Mouse (Mus musculus): ENCODE results near the gene Mcub.
A peak's percentile ranks its signal among the peaks of the same experiment; 100 is the strongest.

GRCm38 (mm10) chr3:129949158-129949773 is 20.7 kb downstream of the Mcub start:
- TF ChIP-seq CHD2 (IDR thresholded peaks at IDR 0.05; ENCODE audit: low read depth, low read length) (no peak), HCFC1 (IDR thresholded peaks at IDR 0.05; ENCODE audit: borderline replicate concordance, insufficient read depth, low read length) (peak; percentile 84), ZNF384 (IDR thresholded peaks at IDR 0.05; ENCODE audit: low read depth, low read length) (no peak), ZC3H11A (IDR thresholded peaks at IDR 0.05; ENCODE audit: borderline replicate concordance, low read depth, low read length) (no peak)

All from ES-E14 (cell line).